Mouse (Mus musculus): Measurements from ENCODE around the gene Dll3. TPM values are rescaled to one million over a fixed set of nuclear protein-coding genes. Genes with fewer than 3 reads are reported as not detected.
"Not testable (repeated sequence)": the region's sequence is repeated elsewhere in the genome, so short reads cannot be mapped to it uniquely, and the experiment has no call there.

Gene Dll3
- polyA plus RNA-seq, 1 experiment, result not detected

GRCm38 (mm10) chr7:28262861-28263260, 39.2 kb downstream of the Dll3 start:
- Histone ChIP-seq H3K27ac (ENCODE audit: control insufficient read depth, insufficient read depth, low read depth, low read length, poor library complexity) (no peak overlapping the region), H3K4me3 (replicated peaks; ENCODE audit: control insufficient read depth, low read depth, low read length) (no peak overlapping the region), H3K4me1 (ENCODE audit: control insufficient read depth, insufficient read depth, low read length) (no peaks in the 10 kb centered on the region)
- WGBS, result 40% methylated on average over 5 of the region's 5 CpGs
- TF ChIP-seq CTCF (IDR thresholded peaks at IDR 0.05; ENCODE audit: control insufficient read depth, insufficient read depth, low read length) (no peak), POLR2A (IDR thresholded peaks at IDR 0.05; ENCODE audit: borderline replicate concordance, control insufficient read depth, low read depth, low read length) (no peak)

- Histone ChIP-seq H3K27ac (ENCODE audit: control insufficient read depth, insufficient read depth, low read depth, low read length, poor library complexity) (no peak overlapping the region), H3K4me1 (ENCODE audit: control insufficient read depth, insufficient read depth, low read length) (no peaks in the 10 kb centered on the region), H3K4me3 (replicated peaks; ENCODE audit: control insufficient read depth, low read depth, low read length) (no peak overlapping the region)
- WGBS, result 88% methylated on average over 6 of the region's 6 CpGs
- TF ChIP-seq CTCF (IDR thresholded peaks at IDR 0.05; ENCODE audit: control insufficient read depth, insufficient read depth, low read length), result peak; percentile 33; the same call in 1 of the 2 replicates
- TF ChIP-seq POLR2A (IDR thresholded peaks at IDR 0.05; ENCODE audit: borderline replicate concordance, control insufficient read depth, low read depth, low read length), result no peak
Measured at GRCm38 (mm10) chr7:28255476-28255875, 46.6 kb downstream of the Dll3 start.

GRCm38 (mm10) chr7:28254591-28254990, 47.4 kb downstream of the Dll3 start:
- 38% methylated on average over 6 of the region's 6 CpGs for WGBS
- H3K4me1 ChIP-seq (ENCODE audit: control insufficient read depth, insufficient read depth, low read length), result no peaks in the 10 kb centered on the region
- H3K4me3 ChIP-seq (replicated peaks; ENCODE audit: control insufficient read depth, low read depth, low read length), result no peak overlapping the region
- TF ChIP-seq POLR2A (IDR thresholded peaks at IDR 0.05; ENCODE audit: borderline replicate concordance, control insufficient read depth, low read depth, low read length) (no peak), CTCF (IDR thresholded peaks at IDR 0.05; ENCODE audit: control insufficient read depth, insufficient read depth, low read length) (no peak)
- no peak overlapping the region for H3K27ac ChIP-seq (ENCODE audit: control insufficient read depth, insufficient read depth, low read depth, low read length, poor library complexity)

DNA sequence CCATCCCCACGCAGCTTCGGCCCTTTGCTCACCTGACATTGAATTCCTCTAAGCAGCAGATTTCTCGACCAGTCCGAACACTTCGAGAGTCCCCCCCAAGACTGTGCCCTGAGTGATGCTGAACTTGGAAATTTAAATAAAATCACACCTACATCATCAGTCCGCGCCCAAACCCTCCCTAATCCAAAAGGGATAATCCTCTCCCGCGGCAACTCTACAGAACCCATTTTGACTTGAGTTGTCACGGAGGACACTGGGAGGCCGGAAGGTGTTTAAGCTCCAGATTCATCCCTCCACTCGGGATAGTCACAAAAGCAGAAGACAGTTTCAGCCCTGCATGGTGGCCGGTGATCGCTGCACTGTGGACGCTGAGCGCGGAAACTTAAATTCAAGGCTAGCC, 50.1 kb downstream of the Dll3 start:
- 91% methylated on average over 17 of the region's 17 CpGs for WGBS
- Histone ChIP-seq H3K4me3 (replicated peaks; ENCODE audit: control insufficient read depth, low read depth, low read length) (no peak overlapping the region), H3K27ac (ENCODE audit: control insufficient read depth, insufficient read depth, low read depth, low read length, poor library complexity) (no peak overlapping the region), H3K4me1 (ENCODE audit: control insufficient read depth, insufficient read depth, low read length) (no peaks in the 10 kb centered on the region)
- TF ChIP-seq CTCF (IDR thresholded peaks at IDR 0.05; ENCODE audit: control insufficient read depth, insufficient read depth, low read length) (no peak), POLR2A (IDR thresholded peaks at IDR 0.05; ENCODE audit: borderline replicate concordance, control insufficient read depth, low read depth, low read length) (no peak)

DNA sequence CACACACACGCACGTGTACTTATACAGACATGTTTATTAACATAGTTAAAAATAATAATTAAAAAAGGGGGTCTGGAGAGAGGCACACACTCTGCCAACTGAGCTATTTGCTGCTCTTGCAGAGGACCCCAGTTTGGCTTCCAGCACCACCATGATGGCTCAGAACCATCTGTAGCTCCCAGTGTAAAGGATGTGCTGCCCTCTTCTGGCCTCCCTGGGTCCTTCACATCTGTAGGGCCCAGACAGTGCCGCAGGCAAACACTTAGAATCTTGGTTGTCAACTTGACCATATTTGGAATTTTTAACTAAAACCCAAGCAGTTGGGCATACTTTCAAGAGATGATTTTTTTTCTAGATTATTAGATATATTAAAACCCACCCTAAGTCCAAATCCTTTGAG, 53.1 kb downstream of the Dll3 start:
- TF ChIP-seq CTCF (IDR thresholded peaks at IDR 0.05; ENCODE audit: control insufficient read depth, insufficient read depth, low read length), result no peak
- no peak for TF ChIP-seq POLR2A (IDR thresholded peaks at IDR 0.05; ENCODE audit: borderline replicate concordance, control insufficient read depth, low read depth, low read length)
- Histone ChIP-seq H3K4me1 (ENCODE audit: control insufficient read depth, insufficient read depth, low read length) (no peaks in the 10 kb centered on the region), H3K4me3 (replicated peaks; ENCODE audit: control insufficient read depth, low read depth, low read length) (no peak overlapping the region), H3K27ac (ENCODE audit: control insufficient read depth, insufficient read depth, low read depth, low read length, poor library complexity) (no peak overlapping the region)
- 77% methylated on average over 3 of the region's 3 CpGs for WGBS

GRCm38 (mm10) chr7:28243943-28244342, 58.1 kb downstream of the Dll3 start:
- not testable (repeated sequence) for H3K27ac ChIP-seq (ENCODE audit: control insufficient read depth, insufficient read depth, low read depth, low read length, poor library complexity); H3K4me1 ChIP-seq (ENCODE audit: control insufficient read depth, insufficient read depth, low read length); H3K4me3 ChIP-seq (replicated peaks; ENCODE audit: control insufficient read depth, low read depth, low read length)
- 62% methylated on average over 2 of the region's 2 CpGs for WGBS

Other genes with a start within 250 kb of the Dll3 start
- gene Fcgbp, start 231.0 kb downstream of the Dll3 start, polyA plus RNA-seq (2011; ENCODE audit: insufficient read depth, insufficient read length, low replicate concordance, missing spikeins), result not detected in 2 replicates
- gene 9530053A07Rik, start 172.8 kb downstream of the Dll3 start, polyA plus RNA-seq (2011; ENCODE audit: insufficient read depth, insufficient read length, low replicate concordance, missing spikeins), result not detected in 2 replicates
- gene Fbl, start 132.5 kb downstream of the Dll3 start, polyA plus RNA-seq (2011; ENCODE audit: insufficient read depth, insufficient read length, low replicate concordance, missing spikeins), result 104 and 144 TPM in 2 replicates
- 8.6 and 10.8 TPM in 2 replicates for gene Dyrk1b, start 122.8 kb downstream of the Dll3 start, polyA plus RNA-seq (2011; ENCODE audit: insufficient read depth, insufficient read length, low replicate concordance, missing spikeins)
- gene Eid2, start 34.4 kb downstream of the Dll3 start, polyA plus RNA-seq (2011; ENCODE audit: insufficient read depth, insufficient read length, low replicate concordance, missing spikeins), result 0.70 and 3.3 TPM in 2 replicates
- 1.5 and 2.3 TPM in 2 replicates for gene Eid2b, start 24.5 kb downstream of the Dll3 start, polyA plus RNA-seq (2011; ENCODE audit: insufficient read depth, insufficient read length, low replicate concordance, missing spikeins)
- not detected in 2 replicates for gene Selenov, start 11.1 kb downstream of the Dll3 start, polyA plus RNA-seq (2011; ENCODE audit: insufficient read depth, insufficient read length, low replicate concordance, missing spikeins)
- gene Timm50, start 9.8 kb upstream of the Dll3 start, polyA plus RNA-seq (2011; ENCODE audit: insufficient read depth, insufficient read length, low replicate concordance, missing spikeins), result 44.6 and 44.8 TPM in 2 replicates
- 50.8 and 77.1 TPM in 2 replicates for gene Supt5, start 36.5 kb upstream of the Dll3 start, polyA plus RNA-seq (2011; ENCODE audit: insufficient read depth, insufficient read length, low replicate concordance, missing spikeins)
- 838 and 1,358 TPM in 2 replicates for gene Rps16, start 48.4 kb upstream of the Dll3 start, polyA plus RNA-seq (2011; ENCODE audit: insufficient read depth, insufficient read length, low replicate concordance, missing spikeins)
- gene Plekhg2, start 70.4 kb upstream of the Dll3 start, polyA plus RNA-seq (2011; ENCODE audit: insufficient read depth, insufficient read length, low replicate concordance, missing spikeins), result 15.6 and 26.3 TPM in 2 replicates
- 25.5 and 53.7 TPM in 2 replicates for gene Zfp36, start 78.0 kb upstream of the Dll3 start, polyA plus RNA-seq (2011; ENCODE audit: insufficient read depth, insufficient read length, low replicate concordance, missing spikeins)
- 12.0 and 24.2 TPM in 2 replicates for gene Med29, start 90.5 kb upstream of the Dll3 start, polyA plus RNA-seq (2011; ENCODE audit: insufficient read depth, insufficient read length, low replicate concordance, missing spikeins)
- 136 and 209 TPM in 2 replicates for gene Paf1, start 90.7 kb upstream of the Dll3 start, polyA plus RNA-seq (2011; ENCODE audit: insufficient read depth, insufficient read length, low replicate concordance, missing spikeins)
- 158 and 354 TPM in 2 replicates for gene Gmfg, start 135.2 kb upstream of the Dll3 start, polyA plus RNA-seq (2011; ENCODE audit: insufficient read depth, insufficient read length, low replicate concordance, missing spikeins)
- gene Lrfn1, start 149.7 kb upstream of the Dll3 start, polyA plus RNA-seq (2011; ENCODE audit: insufficient read depth, insufficient read length, low replicate concordance, missing spikeins), result 2.6 TPM in 1 of 2 replicates, not detected in the other
- gene Ifnl2, start 208.2 kb upstream of the Dll3 start, polyA plus RNA-seq (2011; ENCODE audit: insufficient read depth, insufficient read length, low replicate concordance, missing spikeins), result not detected in 2 replicates
- gene Ifnl3, start 220.6 kb upstream of the Dll3 start, polyA plus RNA-seq (2011; ENCODE audit: insufficient read depth, insufficient read length, low replicate concordance, missing spikeins), result not detected in 2 replicates
- not detected in 2 replicates for gene Sycn, start 238.6 kb upstream of the Dll3 start, polyA plus RNA-seq (2011; ENCODE audit: insufficient read depth, insufficient read length, low replicate concordance, missing spikeins)
- not detected in 2 replicates for gene Nccrp1, start 245.0 kb upstream of the Dll3 start, polyA plus RNA-seq (2011; ENCODE audit: insufficient read depth, insufficient read length, low replicate concordance, missing spikeins)